Mouse (Mus musculus) midbrain, postnatal 0 days (tissue): ENCODE measurements at regions not wholly inside any gene's neighbourhood (a gene's known extent, or its start where the extent isn't known, plus 50 kb on each side); places are given as distances from the start of the nearest gene placed in this dataset.

Experiments used
- ATAC-seq: fragments of 200-750 bp; cut with Nextera tagmentation; 2 replicates; pipeline ENCODE4 v1.8.0; 2017; ENCODE audit warnings: moderate number of reproducible peaks, mild to moderate bottlenecking, moderate TSS enrichment, moderate library complexity; ENCODE audit not compliant: low FRiP score
- DNase-seq: peaks from one replicate; pipeline ENCODE4 v3.0.0-alpha.2; 2015; ENCODE audit warnings: low spot score
- H3K27ac ChIP-seq: fragments of 300-500 bp; sonication (generic); 2 replicates; pipeline ENCODE4 v1.5.1; 2014; ENCODE audit warnings: low read depth, mild to moderate bottlenecking, low read length, mixed read lengths
- H3K27me3 ChIP-seq: fragments of 300-500 bp; sonication (generic); 2 replicates; pipeline ENCODE4 v1.6.1; 2014; ENCODE audit warnings: low read length, control low read depth, mixed read lengths; ENCODE audit not compliant: insufficient read depth
- H3K36me3 ChIP-seq: fragments of 300-500 bp; sonication (generic); 2 replicates; pipeline ENCODE4 v1.6.1; 2014; ENCODE audit warnings: low read length, control low read depth, mixed read lengths; ENCODE audit not compliant: insufficient read depth
- H3K4me1 ChIP-seq: fragments of 300-500 bp; sonication (generic); 2 replicates; pipeline ENCODE4 v1.6.1; 2014; ENCODE audit warnings: mild to moderate bottlenecking, control low read depth, antibody characterized with exemption, low read length, mixed read lengths; ENCODE audit not compliant: insufficient read depth
- H3K4me2 ChIP-seq: fragments of 300-500 bp; sonication (generic); 2 replicates; pipeline ENCODE4 v1.6.1; 2014; ENCODE audit warnings: low read depth, mild to moderate bottlenecking, low read length, mixed read lengths; ENCODE audit not compliant: poor library complexity, severe bottlenecking
- H3K4me3 ChIP-seq: fragments of 300-500 bp; sonication (generic); 2 replicates; pipeline ENCODE4 v1.5.1; 2014; ENCODE audit warnings: low read depth, mild to moderate bottlenecking, low read length, moderate library complexity
- H3K9ac ChIP-seq: fragments of 300-500 bp; sonication (generic); replicated peaks from 2 replicates; pipeline ENCODE4 v1.6.1; 2014; ENCODE audit warnings: mild to moderate bottlenecking, low read length, moderate library complexity, mixed read lengths; ENCODE audit not compliant: poor library complexity, severe bottlenecking
- H3K9me3 ChIP-seq: fragments of 300-500 bp; sonication (generic); 2 replicates; pipeline ENCODE4 v1.6.1; 2016; ENCODE audit warnings: low read length, control low read depth
- CTCF ChIP-seq: IDR thresholded peaks from 2 replicates; pipeline ENCODE4 v1.5.1; 2016; ENCODE audit warnings: antibody characterized with exemption, mild to moderate bottlenecking
- WGBS: fragments of 180-500 bp; shearing (Covaris S2); extraction: QIAGEN DNeasy Blood & Tissue Kit; methylation state at CpG from one replicate; pipeline ENCODE4 v1.1.7; 2014; 5-methylcytosine and 5-hydroxymethylcytosine counted together

DNA sequence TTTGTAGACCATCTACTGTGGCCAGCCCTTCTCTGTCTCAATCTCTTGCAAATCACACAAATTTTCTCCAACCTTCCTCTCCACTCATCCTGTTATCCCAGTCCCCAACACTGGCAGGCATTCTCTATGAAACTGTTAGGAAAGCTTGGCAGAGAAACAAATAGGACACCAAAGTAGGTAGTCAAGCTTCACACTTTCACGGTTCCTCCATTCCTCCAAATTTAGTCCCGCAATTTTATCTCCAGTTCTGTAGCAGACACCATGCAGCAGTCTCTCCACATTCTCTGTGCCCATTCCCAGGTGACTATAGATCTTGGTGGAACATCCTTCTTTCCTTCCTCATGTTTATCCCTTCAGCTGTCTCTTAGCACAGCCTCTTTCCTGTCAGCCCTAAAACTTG, 856.9 kb downstream of the Zpld1 start:
- no peak overlapping the region for H3K4me3 ChIP-seq
- ATAC-seq (no peak), DNase-seq (no peak)
- no peaks in the 10 kb centered on the region for H3K9me3 ChIP-seq
- H3K27ac ChIP-seq, result no peak overlapping the region
- no peak overlapping the region for H3K9ac ChIP-seq
- 97% methylated on average over 2 of the region's 2 CpGs for WGBS
- no peak for TF ChIP-seq CTCF
- H3K4me1 ChIP-seq, result no peaks in the 10 kb centered on the region
- no peaks in the 10 kb centered on the region for H3K27me3 ChIP-seq
- H3K4me2 ChIP-seq, result no peak overlapping the region
- H3K36me3 ChIP-seq, result no peaks in the 10 kb centered on the region

GRCm38 (mm10) chr16:54406638-54407037, 891.1 kb downstream of the Zpld1 start:
- no peak for TF ChIP-seq CTCF
- Histone ChIP-seq H3K4me3 (no peak overlapping the region), H3K36me3 (no peaks in the 10 kb centered on the region), H3K9ac (no peak overlapping the region), H3K27me3 (no peaks in the 10 kb centered on the region), H3K9me3 (no peaks in the 10 kb centered on the region), H3K4me1 (no peaks in the 10 kb centered on the region), H3K27ac (no peak overlapping the region), H3K4me2 (no peak overlapping the region)
- DNase-seq (no peak), ATAC-seq (no peak)
- 83% methylated on average over 3 of the region's 3 CpGs for WGBS

- no peaks in the 10 kb centered on the region for H3K4me1 ChIP-seq
- H3K9ac ChIP-seq, result no peak overlapping the region
- no peak overlapping the region for H3K4me3 ChIP-seq
- no peak for TF ChIP-seq CTCF
- no peaks in the 10 kb centered on the region for H3K9me3 ChIP-seq
- H3K36me3 ChIP-seq, result no peaks in the 10 kb centered on the region
- ATAC-seq, result no peak
- no peak overlapping the region for H3K4me2 ChIP-seq
- peak; percentile 1 for DNase-seq
- no peaks in the 10 kb centered on the region for H3K27me3 ChIP-seq
- no peak overlapping the region for H3K27ac ChIP-seq
- WGBS, result 68% methylated on average over 3 of the region's 3 CpGs
Measured at GRCm38 (mm10) chr16:54384019-54384418, 913.8 kb downstream of the Zpld1 start.

DNA sequence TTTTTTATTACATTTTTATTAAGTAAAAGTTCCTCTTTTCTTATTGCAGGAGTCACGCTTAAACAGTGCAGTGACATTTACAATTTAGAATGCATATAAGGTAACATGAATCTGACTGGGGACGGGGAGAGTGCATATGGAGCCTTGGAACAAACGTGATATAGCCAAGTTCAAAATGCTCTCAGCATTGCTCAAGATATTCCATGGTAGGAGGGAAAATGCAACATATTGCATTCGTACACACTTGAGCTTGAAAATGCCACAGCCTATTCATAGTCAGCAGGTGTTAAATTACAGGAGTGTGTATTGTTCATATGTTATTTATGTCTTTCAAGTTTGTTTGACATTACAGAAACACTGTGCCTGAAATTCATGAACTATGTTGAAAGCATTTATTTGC, 922.8 kb downstream of the Zpld1 start:
- no peaks in the 10 kb centered on the region for H3K9me3 ChIP-seq
- no peak overlapping the region for H3K9ac ChIP-seq
- H3K27me3 ChIP-seq, result no peaks in the 10 kb centered on the region
- 84% methylated on average over 4 of the region's 4 CpGs for WGBS
- DNase-seq, result no peak
- no peaks in the 10 kb centered on the region for H3K36me3 ChIP-seq
- H3K4me3 ChIP-seq, result no peak overlapping the region
- no peak for ATAC-seq
- H3K27ac ChIP-seq, result no peak overlapping the region
- no peak overlapping the region for H3K4me2 ChIP-seq
- H3K4me1 ChIP-seq, result no peaks in the 10 kb centered on the region
- no peak for TF ChIP-seq CTCF

- Histone ChIP-seq H3K27me3 (no peaks in the 10 kb centered on the region), H3K36me3 (no peaks in the 10 kb centered on the region), H3K4me3 (no peak overlapping the region), H3K27ac (no peak overlapping the region), H3K9ac (no peak overlapping the region), H3K4me1 (no peaks in the 10 kb centered on the region), H3K9me3 (0 out of 2 replicates have a peak, but pooled peaks cover 1% of the 10 kb centered on the region), H3K4me2 (no peak overlapping the region)
- ATAC-seq (no peak), DNase-seq (no peak)
- no peak for TF ChIP-seq CTCF
Measured at GRCm38 (mm10) chr16:54354423-54354822, 943.4 kb downstream of the Zpld1 start.

DNA sequence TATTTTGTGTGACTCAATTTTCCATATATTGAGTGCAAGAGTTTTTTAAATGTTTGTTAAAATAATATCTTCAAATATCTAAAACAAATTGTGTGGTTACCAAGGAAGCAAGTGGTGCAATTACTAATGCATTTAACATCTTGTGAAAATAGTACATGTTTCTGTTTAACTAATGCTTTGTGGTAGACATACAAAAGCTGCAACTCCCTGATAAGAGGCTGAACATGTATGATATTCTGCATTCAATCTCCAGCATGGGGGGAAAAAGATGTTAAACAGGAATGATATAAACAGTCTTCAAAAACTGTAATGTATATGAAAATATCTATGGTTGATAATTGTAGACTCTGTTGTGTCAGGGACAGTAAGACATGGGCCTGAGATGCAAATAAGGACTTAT, 949.0 kb downstream of the Zpld1 start:
- no peak for TF ChIP-seq CTCF
- H3K4me1 ChIP-seq, result no peaks in the 10 kb centered on the region
- H3K27ac ChIP-seq, result no peak overlapping the region
- no peak overlapping the region for H3K4me3 ChIP-seq
- ATAC-seq (no peak), DNase-seq (no peak)
- H3K9me3 ChIP-seq, result no peaks in the 10 kb centered on the region
- H3K9ac ChIP-seq, result no peak overlapping the region
- H3K36me3 ChIP-seq, result no peaks in the 10 kb centered on the region
- no peaks in the 10 kb centered on the region for H3K27me3 ChIP-seq
- H3K4me2 ChIP-seq, result no peak overlapping the region
